ENCODE assay signal across 7 mouse cellular contexts in the genomic region with DNA sequence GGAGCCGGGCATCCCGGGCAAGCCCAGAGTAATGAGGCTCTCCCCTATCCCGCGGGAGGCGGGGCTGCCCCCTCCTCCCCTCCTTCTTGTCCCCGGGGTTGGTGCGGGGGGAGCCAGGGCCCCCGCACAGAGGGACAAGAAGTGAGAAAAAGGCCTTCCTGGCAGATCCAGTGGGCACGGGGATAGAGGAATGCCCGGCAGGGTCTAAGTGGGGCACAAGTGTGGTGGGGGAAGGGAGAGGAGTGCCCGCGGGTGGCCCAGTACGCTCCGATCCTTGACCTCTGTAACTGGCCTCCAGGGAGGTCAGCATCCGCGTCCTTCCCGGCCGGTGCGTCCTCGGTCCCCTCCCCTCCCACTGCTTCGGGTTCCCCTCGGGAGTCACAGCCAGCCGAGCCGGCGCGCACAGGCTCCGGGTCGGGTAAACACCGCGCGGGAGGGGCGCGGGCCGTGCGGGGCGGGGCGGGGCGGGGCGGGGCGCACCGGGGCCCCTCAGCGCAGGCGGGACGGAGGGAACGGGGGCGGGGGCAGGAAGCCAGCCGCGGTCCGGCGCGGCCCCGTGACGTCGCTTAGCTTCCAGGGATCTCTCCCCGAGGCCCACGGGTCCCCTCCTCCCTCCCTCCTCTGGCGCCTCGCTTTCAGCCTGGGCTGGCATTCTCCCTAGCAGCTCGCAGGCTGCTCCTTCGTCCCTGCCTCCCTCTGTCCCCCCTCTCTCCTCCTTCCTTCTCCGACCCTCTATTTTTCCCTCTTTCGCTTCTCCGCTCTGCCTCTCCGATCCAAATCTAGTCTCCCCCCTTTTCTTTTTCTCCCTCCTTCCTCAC. TPM values are rescaled to one million over a fixed set of nuclear protein-coding genes. Genes with fewer than 3 reads are reported as not detected.
DNase-seq lines count a peak whose midpoint lies in the region; ATAC-seq and TF ChIP-seq lines count a peak whose summit lies in the region.

A gene (plus strand): TSS at position 562 of the 818 bp plus-strand sequence.

- H3K36me3 ChIP-seq in embryonic facial prominence, embryonic 12.5 days: no peaks in the 10 kb centered on the region
- no peaks in the 10 kb centered on the region for H3K36me3 ChIP-seq in kidney, adult 2 months (ENCODE audit: control insufficient read depth, insufficient read depth, low read length)
- H3K36me3 ChIP-seq in limb, embryonic 10.5 days: no peaks in the 10 kb centered on the region
- H3K36me3 ChIP-seq in midbrain, embryonic 11.5 days (ENCODE audit: control insufficient read depth, insufficient read depth, low read length): no peaks in the 10 kb centered on the region

- DNase-seq in adrenal gland, postnatal 4 days (ENCODE audit: low spot score in 2 of 2): peak; percentile 60 to 64
- DNase-seq in heart, adult 8-10 months (ENCODE audit: low spot score): peak; percentile 78
- DNase-seq in kidney, adult 2 months: peak; percentile 95
- peak; percentile 78 for DNase-seq in limb, embryonic 10.5 days (ENCODE audit: low spot score)
- DNase-seq in midbrain, embryonic 11.5 days (ENCODE audit: low spot score, missing footprints): peak; percentile 98
- DNase-seq in right cerebral cortex, postnatal 4 days: peak; percentile 73

- H3K27me3 ChIP-seq in embryonic facial prominence, embryonic 12.5 days: peaks cover 57% of the 10 kb centered on the region
- H3K27me3 ChIP-seq in kidney, adult 2 months (replicated peaks; ENCODE audit: control insufficient read depth, insufficient read depth, low read length): no peaks in the 10 kb centered on the region
- H3K27me3 ChIP-seq in limb, embryonic 10.5 days (ENCODE audit: low read depth, poor library complexity, severe bottlenecking): peaks cover 90% of the 10 kb centered on the region
- H3K27me3 ChIP-seq in midbrain, embryonic 11.5 days (ENCODE audit: control insufficient read depth, insufficient read depth, low read length): peaks cover 10% of the 10 kb centered on the region

- under 1% methylated on average over 51 of the region's 64 CpGs for WGBS in embryonic facial prominence, embryonic 12.5 days
- WGBS in kidney, adult 2 months: 1% methylated on average over 59 of the region's 64 CpGs
- under 1% methylated on average over 63 of the region's 64 CpGs for WGBS in limb, embryonic 10.5 days
- under 1% methylated on average over 32 of the region's 64 CpGs for WGBS in midbrain, embryonic 11.5 days

- peak within 1 kb of the TSS; percentile 84 for H3K9ac ChIP-seq in embryonic facial prominence, embryonic 12.5 days
- peak within 1 kb of the TSS; percentile 96 for H3K9ac ChIP-seq in midbrain, embryonic 11.5 days (ENCODE audit: low read length)

- H3K9me3 ChIP-seq in embryonic facial prominence, embryonic 12.5 days: no peaks in the 10 kb centered on the region
- no peaks in the 10 kb centered on the region for H3K9me3 ChIP-seq in limb, embryonic 10.5 days (replicated peaks)
- H3K9me3 ChIP-seq in midbrain, embryonic 11.5 days (ENCODE audit: control insufficient read depth, low read length): no peaks in the 10 kb centered on the region

- H3K4me3 ChIP-seq in embryonic facial prominence, embryonic 12.5 days: peak within 1 kb of the TSS; percentile 82
- peak within 1 kb of the TSS; percentile 99 for H3K4me3 ChIP-seq in kidney, adult 2 months (ENCODE audit: insufficient read depth, low read depth, low read length)
- H3K4me3 ChIP-seq in limb, embryonic 10.5 days: peak within 1 kb of the TSS; percentile 90
- peak within 1 kb of the TSS; percentile 93 for H3K4me3 ChIP-seq in midbrain, embryonic 11.5 days (ENCODE audit: low read depth, low read length)

- TF ChIP-seq POLR2A in kidney, adult 2 months (IDR thresholded peaks at IDR 0.05; ENCODE audit: low read depth, low read length): peak; percentile 86

- peak within 1 kb of the TSS; percentile 99 for H3K4me2 ChIP-seq in embryonic facial prominence, embryonic 12.5 days (replicated peaks)
- H3K4me2 ChIP-seq in midbrain, embryonic 11.5 days: peak within 1 kb of the TSS; percentile 73

- TF ChIP-seq CTCF in kidney, adult 2 months (conservative IDR thresholded peaks at IDR 0.05; ENCODE audit: insufficient read depth, insufficient read length, low read depth, low read length): no peak

- H3K27ac ChIP-seq in embryonic facial prominence, embryonic 12.5 days: peak within 1 kb of the TSS; percentile 80
- peak within 1 kb of the TSS; percentile 99 for H3K27ac ChIP-seq in kidney, adult 2 months (ENCODE audit: insufficient read depth, low read depth, low read length)
- H3K27ac ChIP-seq in limb, embryonic 10.5 days: peak within 1 kb of the TSS; percentile 89
- H3K27ac ChIP-seq in midbrain, embryonic 11.5 days (ENCODE audit: low read depth, low read length): peak within 1 kb of the TSS; percentile 96

- peak; percentile 68 for ATAC-seq in embryonic facial prominence, embryonic 12.5 days (ENCODE audit: insufficient number of reproducible peaks, insufficient read depth, low FRiP score, low TSS enrichment)
- ATAC-seq in midbrain, embryonic 11.5 days (ENCODE audit: low FRiP score): peak; percentile 84

- H3K4me1 ChIP-seq in embryonic facial prominence, embryonic 12.5 days: peaks cover 22% of the 10 kb centered on the region
- peaks cover 18% of the 10 kb centered on the region for H3K4me1 ChIP-seq in kidney, adult 2 months (ENCODE audit: control insufficient read depth, insufficient read depth, low read length)
- H3K4me1 ChIP-seq in limb, embryonic 10.5 days: peaks cover 41% of the 10 kb centered on the region
- peaks cover 33% of the 10 kb centered on the region for H3K4me1 ChIP-seq in midbrain, embryonic 11.5 days (ENCODE audit: control insufficient read depth, insufficient read depth, low read length)

RNA-seq across cellular contexts. Expression of the gene that starts here (rescaled TPM):
- total RNA-seq in adrenal gland, postnatal 4 days (2021): 10 to 100 TPM; 32.9 to 36.4 TPM
- 2.5 and 2.8 TPM in 2 replicates for polyA plus RNA-seq in embryonic facial prominence, embryonic 12.5 days (2016; fragmentation: Nextera tagmentation; extraction: Ambion mirVana)
- 10 to 100 TPM; 10.8 to 12.7 (median 11.1) TPM for total RNA-seq in heart, adult 8-10 months (2022)
- 39.6 and 40.1 TPM in 2 replicates for polyA plus RNA-seq in kidney, adult 2 months (2012; rRNA removed)
- polyA plus RNA-seq in limb, embryonic 10.5 days (2016; fragmentation: Nextera tagmentation; extraction: Ambion mirVana): 0.55 and 0.60 TPM in 2 replicates
- 6.0 and 6.1 TPM in 2 replicates for polyA plus RNA-seq in midbrain, embryonic 11.5 days (2014; fragmentation: Nextera tagmentation; extraction: Ambion mirVana)

Comparison
In these comparisons a context has a peak if more than half of its experiments do, and no peak if none do; other contexts are left out.
1. Peak in every context shown above with its lines: DNase-seq, ATAC-seq, H3K4me3 ChIP-seq and H3K27ac ChIP-seq.
2. Peak in DNase-seq, H3K4me3 ChIP-seq and H3K27ac ChIP-seq in limb, embryonic 10.5 days; RNA of the gene not detected or under 1 TPM.